Mouse (Mus musculus) cerebellum, adult 18-20 months (tissue): Measurements from ENCODE around the gene Gm21985.
"Not testable (repeated sequence)": the region's sequence is repeated elsewhere in the genome, so short reads cannot be mapped to it uniquely, and the experiment has no call there.

Source experiments
- DNase-seq, 2 experiments: peaks; one replicate each; pipeline ENCODE4 v3.0.0; 2021

Gm21985 gene

GRCm38 (mm10) chr2:112265448-112266241, 469 bp upstream of the Gm21985 start, which contains the start of gene Slc12a6:
Gene Slc12a6 (plus strand): TSS chr2:112265825.
- DNase-seq = peak; percentile 94 to 96

GRCm38 (mm10) chr2:112266780-112267179, 666 bp downstream of the Gm21985 start:
- DNase-seq = peak; percentile 34 to 39

GRCm38 (mm10) chr2:112267547-112268269, 1.6 kb downstream of the Gm21985 start:
- DNase-seq = no peak

GRCm38 (mm10) chr2:112270011-112270410, 3.9 kb downstream of the Gm21985 start:
- DNase-seq = no peak

GRCm38 (mm10) chr2:112272909-112273308, 6.8 kb downstream of the Gm21985 start:
- no peak for DNase-seq

GRCm38 (mm10) chr2:112273474-112273873, 7.4 kb downstream of the Gm21985 start:
- peak in 1 of 2 experiments; percentile 23 for DNase-seq

GRCm38 (mm10) chr2:112276870-112277269, 10.8 kb downstream of the Gm21985 start:
- no peak for DNase-seq

GRCm38 (mm10) chr2:112282846-112283245, 16.7 kb downstream of the Gm21985 start:
- no peak for DNase-seq

- peak in 1 of 2 experiments; percentile 23 for DNase-seq
Observed at GRCm38 (mm10) chr2:112284363-112285030, 18.4 kb downstream of the Gm21985 start.

- DNase-seq = no peak
Observed at GRCm38 (mm10) chr2:112285031-112285390, 18.9 kb downstream of the Gm21985 start.

- not testable (repeated sequence) for DNase-seq
Observed at GRCm38 (mm10) chr2:112286062-112286461, 19.9 kb downstream of the Gm21985 start.

GRCm38 (mm10) chr2:112287059-112287458, 20.9 kb downstream of the Gm21985 start:
- DNase-seq = no peak

GRCm38 (mm10) chr2:112289507-112289906, 23.4 kb downstream of the Gm21985 start:
- no peak for DNase-seq

- DNase-seq = peak; percentile 17 to 43
Observed at GRCm38 (mm10) chr2:112292823-112293222, 26.7 kb downstream of the Gm21985 start.

GRCm38 (mm10) chr2:112296211-112296610, 30.1 kb downstream of the Gm21985 start:
- DNase-seq = no peak

- DNase-seq = no peak
Observed at GRCm38 (mm10) chr2:112298221-112298620, 32.1 kb downstream of the Gm21985 start.

GRCm38 (mm10) chr2:112308671-112309070, 42.6 kb downstream of the Gm21985 start:
- no peak for DNase-seq

GRCm38 (mm10) chr2:112309161-112309600, 43.1 kb downstream of the Gm21985 start:
- DNase-seq = peak; percentile 12 to 23

GRCm38 (mm10) chr2:112315638-112316037, 49.5 kb downstream of the Gm21985 start:
- no peak for DNase-seq

GRCm38 (mm10) chr2:112318227-112318626, 52.1 kb downstream of the Gm21985 start:
- DNase-seq = no peak

- no peak for DNase-seq
Observed at GRCm38 (mm10) chr2:112318905-112319304, 52.8 kb downstream of the Gm21985 start.

- no peak for DNase-seq
Observed at GRCm38 (mm10) chr2:112328069-112328777, 62.1 kb downstream of the Gm21985 start.
